Mouse (Mus musculus): ENCODE measurements around the gene Mustn1.

- no peak for TF ChIP-seq TAL1 (conservative IDR thresholded peaks at IDR 0.05; ENCODE audit: low read depth, low read length)
- TF ChIP-seq CTCF (IDR thresholded peaks at IDR 0.05; ENCODE audit: low read depth, low read length) = no peak
- no peak for TF ChIP-seq GATA2 (IDR thresholded peaks at IDR 0.05; ENCODE audit: borderline replicate concordance, low read depth, low read length)
These were observed 794 bp downstream of the Mustn1 start for GRCm38 (mm10) chr14:30879794-30880193.
